Mouse (Mus musculus) layer of hippocampus, adult 11-12 months (tissue): Measurements from ENCODE around the gene Ddx50.
"Not testable (repeated sequence)": the region's sequence is repeated elsewhere in the genome, so short reads cannot be mapped to it uniquely, and the experiment has no call there.

ENCODE experiments used
- DNase-seq: peaks from one replicate; pipeline ENCODE4 v3.0.0; 2022; ENCODE audit warnings: low spot score

The Ddx50 gene

DNA sequence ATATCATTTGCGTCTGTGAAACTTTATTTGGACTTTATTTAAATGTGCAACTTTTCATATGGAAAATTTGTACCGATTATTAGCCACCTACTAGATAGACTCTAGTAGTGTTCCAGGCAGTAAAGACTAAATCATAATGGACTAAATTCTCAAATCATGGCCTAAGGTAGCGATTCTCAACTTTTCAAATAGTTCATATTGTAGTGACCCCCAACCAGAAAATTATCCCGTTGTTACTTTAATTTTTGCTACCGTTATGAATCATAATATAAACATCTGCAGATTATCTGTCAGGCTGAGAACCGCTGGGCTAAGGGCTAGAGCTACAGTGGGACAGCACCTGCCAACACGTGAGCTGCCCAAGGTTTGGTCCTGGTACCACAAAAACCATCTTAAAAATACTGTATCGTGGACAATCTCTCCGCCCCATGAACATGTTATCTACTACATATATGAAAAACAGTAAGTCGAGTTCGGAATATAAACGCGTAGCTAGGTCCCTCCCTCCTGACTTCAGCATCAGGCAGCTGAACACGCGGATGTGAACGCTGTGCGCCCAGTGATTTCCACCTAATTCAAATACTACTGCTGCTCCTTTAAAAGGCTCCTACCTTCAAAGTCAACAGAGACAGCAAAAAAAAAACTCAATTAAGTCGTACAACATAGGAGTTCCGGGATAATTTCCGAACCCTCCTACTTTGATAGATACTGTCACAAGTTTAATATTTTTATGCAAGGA is 49.8 kb downstream of the Ddx50 start:
- DNase-seq = no peak

DNA sequence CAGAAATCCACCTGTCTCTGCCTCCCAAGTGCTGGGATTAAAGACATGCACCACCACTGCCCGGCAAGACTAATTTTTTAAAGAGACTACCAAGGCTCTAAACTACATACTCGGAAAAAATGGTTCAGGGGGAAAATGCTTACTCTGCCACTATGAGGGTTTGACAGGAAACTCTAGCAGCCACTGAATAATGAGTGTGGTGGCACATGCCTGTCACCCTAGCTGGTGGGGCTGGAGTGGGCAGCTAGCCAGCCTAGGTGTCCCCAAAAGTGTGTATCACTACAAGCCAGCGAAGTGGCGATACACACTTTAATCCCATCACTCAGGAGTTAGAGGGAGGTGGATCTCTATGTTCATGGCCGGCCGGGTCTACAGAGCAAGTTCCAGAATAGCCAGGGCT is 51.0 kb downstream of the Ddx50 start:
- DNase-seq = no peak

- DNase-seq = not testable (repeated sequence)
Measured at GRCm38 (mm10) chr10:62599311-62599710, 51.7 kb downstream of the Ddx50 start.

- no peak for DNase-seq
Measured at GRCm38 (mm10) chr10:62592496-62592895, 58.5 kb downstream of the Ddx50 start.

- DNase-seq = peak; percentile 95
Measured at GRCm38 (mm10) chr10:62590200-62590599, 60.8 kb downstream of the Ddx50 start.

GRCm38 (mm10) chr10:62588616-62589015 is 62.4 kb downstream of the Ddx50 start:
- no peak for DNase-seq

DNA sequence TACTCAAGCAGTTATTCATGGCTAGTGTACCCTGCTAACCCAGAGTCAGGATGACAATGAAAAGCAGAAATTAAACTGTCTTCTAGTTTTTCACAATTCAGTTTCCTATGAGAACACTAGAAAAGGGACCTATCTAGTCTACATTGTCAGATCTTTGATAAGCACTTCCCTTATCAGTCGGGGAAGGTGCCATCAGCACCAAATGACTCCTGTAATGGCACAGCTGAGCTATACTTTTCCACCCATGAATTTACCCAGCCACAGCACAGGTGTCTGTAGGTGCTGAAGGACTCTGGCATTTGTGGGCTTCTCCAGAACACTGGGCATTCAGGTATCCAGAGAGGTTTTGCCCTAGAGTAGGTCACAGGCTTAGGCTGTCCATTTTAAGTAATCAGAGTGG is 67.8 kb downstream of the Ddx50 start:
- no peak for DNase-seq

DNA sequence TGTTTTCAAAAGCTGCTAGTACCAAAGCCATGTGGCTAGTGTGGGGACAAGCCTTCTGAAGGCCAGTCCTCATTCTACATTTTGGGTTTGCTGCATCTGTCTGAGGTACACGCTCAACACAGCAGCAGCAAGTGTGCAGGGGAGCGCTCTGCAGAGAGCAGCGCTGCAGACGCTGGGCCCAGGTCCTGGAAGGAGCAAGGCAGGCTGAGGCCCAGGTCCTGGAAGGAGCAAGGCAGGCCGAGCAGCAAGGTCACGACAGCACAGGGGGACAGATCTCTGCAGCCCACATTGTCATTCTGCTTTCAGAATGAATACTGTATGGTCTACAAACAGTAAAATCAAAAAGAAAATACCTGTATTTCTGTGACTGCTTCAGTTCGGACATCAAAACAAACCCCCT is 68.3 kb downstream of the Ddx50 start:
- DNase-seq = no peak

DNA sequence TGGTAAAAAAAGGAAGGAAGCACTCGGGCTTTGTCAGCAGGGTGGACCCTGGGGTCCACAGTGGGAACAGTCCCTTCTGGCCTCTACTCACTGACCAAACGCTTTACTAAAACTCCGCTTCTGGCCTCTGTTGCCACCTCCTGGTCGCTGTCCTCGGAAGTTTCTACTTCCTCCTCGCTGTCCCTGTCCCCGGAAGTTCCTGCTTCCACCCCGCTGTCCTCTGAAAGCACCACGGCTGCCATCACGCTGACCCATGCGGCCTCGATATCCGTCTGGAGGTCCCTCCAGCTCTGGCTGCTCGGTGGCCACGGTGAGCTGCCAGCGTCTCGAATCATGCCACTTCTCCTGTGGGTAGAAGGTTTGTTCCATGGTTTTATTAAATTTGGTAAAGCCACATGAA is 68.8 kb downstream of the Ddx50 start:
- no peak for DNase-seq

DNA sequence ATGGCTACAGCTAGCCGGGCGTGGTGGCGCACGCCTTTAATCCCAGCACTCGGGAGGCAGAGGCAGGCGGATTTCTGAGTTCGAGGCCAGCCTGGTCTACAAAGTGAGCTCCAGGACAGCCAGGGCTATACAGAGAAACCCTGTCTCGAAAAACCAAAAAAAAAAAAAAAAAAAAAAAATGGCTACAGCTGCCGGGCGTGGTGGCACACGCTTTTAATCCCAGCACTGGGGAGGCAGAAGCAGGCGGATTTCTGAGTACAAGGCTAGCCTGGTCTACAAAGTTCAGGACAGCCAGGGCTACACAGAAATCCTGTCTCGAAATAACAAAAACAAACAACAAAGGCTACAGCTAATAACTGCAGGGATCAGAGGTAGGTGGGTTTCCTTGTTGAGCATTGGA is 71.9 kb downstream of the Ddx50 start:
- not testable (repeated sequence) for DNase-seq

DNA sequence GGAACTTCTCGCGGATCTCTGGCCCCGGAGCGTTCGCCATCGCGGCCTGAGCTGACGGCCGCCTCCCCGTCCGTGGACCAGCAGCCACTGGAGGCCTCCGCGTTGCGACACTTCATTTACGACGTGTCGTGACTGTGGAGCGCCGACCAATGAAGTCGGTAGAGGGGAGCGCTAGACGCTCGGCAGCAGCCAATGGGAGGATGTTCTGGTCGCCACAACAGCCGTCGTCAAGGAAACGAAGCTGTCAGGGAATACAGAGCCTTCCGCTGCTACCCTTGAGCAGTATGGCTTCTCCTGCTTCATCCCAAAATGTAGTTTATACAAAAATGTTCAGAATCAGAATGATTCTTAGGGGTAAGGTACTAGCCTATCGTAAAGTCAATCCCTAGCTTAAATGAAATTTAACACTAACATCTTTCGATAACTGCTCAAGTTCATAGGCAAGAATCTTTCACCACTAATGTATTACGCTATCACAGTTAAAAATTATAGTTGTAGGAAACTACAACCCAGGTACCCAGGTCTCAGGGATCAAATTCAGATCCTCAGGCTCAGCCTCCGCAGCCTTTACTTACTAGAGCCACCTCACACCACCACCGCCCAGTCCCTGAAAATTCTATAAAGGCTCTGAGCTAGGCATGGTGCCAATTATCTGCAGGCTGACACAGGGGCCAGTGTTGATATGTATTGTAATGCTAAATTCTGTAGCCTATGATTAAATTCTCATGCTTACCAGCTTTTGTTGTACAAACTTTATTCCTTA is 72.5 kb downstream of the Ddx50 start, which contains the start of gene Kif1bp:
Kif1bp (minus strand) TSS at position 120 of the 763 bp plus-strand sequence.
- peak; percentile 98 for DNase-seq

DNA sequence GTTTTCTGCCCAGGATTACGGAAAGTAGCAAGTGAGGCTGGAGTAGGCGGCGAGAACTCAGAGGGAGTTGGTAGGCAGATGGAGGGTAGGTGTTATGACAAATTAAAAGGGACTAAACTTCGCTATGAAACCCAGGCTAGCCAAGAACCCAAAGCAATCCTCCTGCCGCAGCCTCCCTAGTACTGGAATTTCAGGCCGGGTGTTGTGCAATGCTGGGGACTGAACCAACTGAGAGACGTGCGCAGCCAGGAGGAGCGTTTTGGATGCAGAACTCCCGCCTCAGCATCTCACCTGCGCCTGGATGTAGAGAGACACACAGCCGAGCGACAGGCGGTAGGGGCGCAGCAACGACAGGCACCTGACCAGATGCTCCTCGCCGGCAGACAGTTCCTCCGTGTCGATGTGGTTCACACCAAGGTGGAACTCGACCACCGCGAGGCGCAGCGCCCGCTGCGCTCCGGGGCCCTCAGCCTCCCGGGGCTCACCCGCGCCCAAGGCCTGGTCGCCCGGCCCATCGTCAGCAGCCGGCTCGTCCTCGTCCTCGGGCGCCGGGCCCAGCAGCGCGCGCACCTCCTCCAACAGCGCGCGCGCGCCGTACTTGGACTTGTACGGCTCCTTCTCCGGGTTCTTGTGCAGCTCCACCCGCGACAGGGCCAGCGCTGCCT is 73.2 kb downstream of the Ddx50 start:
- peak; percentile 39 for DNase-seq

DNA sequence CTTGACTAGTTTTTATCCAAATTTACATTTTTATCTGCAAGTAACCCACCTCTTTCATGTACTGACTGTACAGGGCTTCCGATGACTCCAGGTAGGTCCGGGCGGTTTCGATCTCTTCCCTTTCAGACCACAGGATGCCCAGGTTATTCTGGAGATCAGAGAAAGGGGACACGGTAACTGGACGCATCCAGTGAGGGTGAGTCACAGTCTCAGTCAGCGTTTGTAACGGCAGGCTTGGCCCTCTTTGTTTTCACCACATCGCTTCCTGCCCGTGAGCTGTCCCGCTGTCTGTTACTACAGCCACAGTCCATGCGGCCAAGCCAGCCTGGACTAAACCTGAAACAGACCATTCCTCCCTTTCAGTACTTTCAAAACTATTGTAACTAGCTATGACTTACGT is 76.0 kb downstream of the Ddx50 start:
- DNase-seq = no peak

- DNase-seq = no peak
Measured at GRCm38 (mm10) chr10:62570126-62570871, 80.7 kb downstream of the Ddx50 start.

- no peak for DNase-seq
Measured at GRCm38 (mm10) chr10:62568861-62569260, 82.2 kb downstream of the Ddx50 start.
